Comparison of ENCODE assay signal across 8 mouse cellular contexts in the genomic region with DNA sequence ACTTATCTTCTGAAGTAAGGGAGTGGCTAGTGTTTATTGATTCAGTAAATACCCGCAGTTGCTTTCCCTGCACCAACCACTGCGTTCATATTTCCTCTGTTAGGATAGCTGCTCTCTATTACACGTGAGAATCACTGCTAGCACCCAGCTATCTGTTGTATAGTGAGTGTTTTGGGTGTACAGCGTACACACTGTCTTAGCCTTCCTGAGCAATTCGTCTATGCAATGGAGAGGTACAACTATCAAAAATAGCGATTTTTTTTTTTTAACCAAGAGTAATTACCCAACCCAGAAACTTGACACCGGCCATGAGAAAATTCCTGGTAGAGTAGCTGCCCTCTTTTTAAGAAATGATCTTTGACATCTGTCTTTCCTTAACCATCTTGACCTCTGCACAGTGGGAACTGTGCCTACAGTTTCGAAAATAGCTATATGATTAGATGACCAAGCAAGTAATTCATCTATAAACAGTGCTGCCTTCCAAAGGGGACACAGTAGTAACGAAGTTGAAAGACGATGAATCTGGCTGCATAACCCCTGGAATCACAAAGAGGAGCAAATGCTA. TPM values are rescaled to one million over a fixed set of nuclear protein-coding genes. Genes with fewer than 3 reads are reported as not detected.
DNase-seq lines count a peak whose midpoint lies in the region; ATAC-seq and TF ChIP-seq lines count a peak whose summit lies in the region.

No protein-coding gene starts in this region.

- no peak for TF ChIP-seq CTCF in liver, embryonic 14.5 days (IDR thresholded peaks at IDR 0.05; ENCODE audit: low read depth)

- peak overlapping the region; percentile 90 for H3K4me2 ChIP-seq in forebrain, embryonic 15.5 days (replicated peaks)
- peak overlapping the region; percentile 92 for H3K4me2 ChIP-seq in liver, embryonic 14.5 days (ENCODE audit: low read depth)

- peaks cover 20% of the 10 kb centered on the region for H3K4me1 ChIP-seq in forebrain, embryonic 15.5 days
- peaks cover 8 to 21% of the 10 kb centered on the region in 2 experiments for H3K4me1 ChIP-seq in liver, embryonic 14.5 days (replicated peaks; ENCODE audit: control insufficient read depth in 2 of 2, insufficient read depth in 2 of 2, low read length in 1 of 2)

- no peaks in the 10 kb centered on the region for H3K27me3 ChIP-seq in forebrain, embryonic 15.5 days
- H3K27me3 ChIP-seq in liver, embryonic 14.5 days (ENCODE audit: control insufficient read depth, insufficient read depth, low read length): no peaks in the 10 kb centered on the region

- H3K36me3 ChIP-seq in forebrain, embryonic 15.5 days: no peaks in the 10 kb centered on the region
- no peaks in the 10 kb centered on the region for H3K36me3 ChIP-seq in liver, embryonic 14.5 days (replicated peaks; ENCODE audit: control insufficient read depth, insufficient read depth, low read depth)

- TF ChIP-seq EP300 in liver, embryonic 14.5 days (IDR thresholded peaks at IDR 0.05; ENCODE audit: low read depth): no peak

- peak; percentile 20 for DNase-seq in cerebellum, adult 9-11 months
- no peak for DNase-seq in cerebellum, adult 8-10 months
- peak; percentile 38 for DNase-seq in 3T3-L1 (ENCODE audit: low read depth, low spot score)
- no peak for DNase-seq in liver, embryonic 14.5 days (ENCODE audit: low read depth in 3 of 3, low spot score in 3 of 3)
- no peak for DNase-seq in frontal cortex, postnatal 25 days (ENCODE audit: low spot score in 2 of 2)

- no peak overlapping the region for H3K27ac ChIP-seq in forebrain, embryonic 15.5 days (replicated peaks)
- H3K27ac ChIP-seq in liver, embryonic 14.5 days: no peak overlapping the region

- no peak for ATAC-seq in forebrain, embryonic 15.5 days (replicated peaks)
- ATAC-seq in liver, embryonic 14.5 days (ENCODE audit: insufficient read depth): no peak
- ATAC-seq in monocyte, adult 5-6 weeks (replicated peaks; ENCODE audit: insufficient number of reproducible peaks, low FRiP score, low TSS enrichment, poor library complexity, severe bottlenecking): no peak
- ATAC-seq in cerebellum, adult (ENCODE audit: insufficient number of reproducible peaks, low FRiP score, low TSS enrichment): no peak

- no peaks in the 10 kb centered on the region for H3K9me3 ChIP-seq in forebrain, embryonic 15.5 days
- H3K9me3 ChIP-seq in liver, embryonic 14.5 days (ENCODE audit: control insufficient read depth, low read length): no peaks in the 10 kb centered on the region

- H3K4me3 ChIP-seq in forebrain, embryonic 15.5 days: peak overlapping the region; percentile 55
- peak overlapping the region in 1 of 2 experiments; percentile 71; a peak in 2 of 4 replicates for H3K4me3 ChIP-seq in liver, embryonic 14.5 days (ENCODE audit: insufficient read depth in 1 of 2, low read depth in 2 of 2, low read length in 2 of 2)

- H3K9ac ChIP-seq in forebrain, embryonic 15.5 days (replicated peaks): no peak overlapping the region
- H3K9ac ChIP-seq in liver, embryonic 14.5 days (replicated peaks): peak overlapping the region; percentile 31; the same call in 1 of the 2 replicates

- 58% methylated on average over 10 of the region's 10 CpGs for WGBS in forebrain, embryonic 15.5 days
- 43% methylated on average over 10 of the region's 10 CpGs for WGBS in liver, embryonic 14.5 days (ENCODE audit: insufficient replicate concordance)

RNA-seq across cellular contexts. Expression of gene Cnksr3, which starts 1.1 kb away (rescaled TPM):
- polyA plus RNA-seq in forebrain, embryonic 15.5 days (2015; fragmentation: Nextera tagmentation; extraction: Ambion mirVana): 3.1 and 3.5 TPM in 2 replicates
- 2.2 and 2.8 TPM in 2 replicates for polyA plus RNA-seq in liver, embryonic 14.5 days (2012; rRNA removed)
- 2.3 and 2.8 TPM in 2 replicates for polyA plus RNA-seq in liver, embryonic 14.5 days (2014; fragmentation: Nextera tagmentation; extraction: Ambion mirVana)
- total RNA-seq in monocyte, adult 5-6 weeks (2017): 5.4 to 7.1 TPM (median 6.8 TPM) in 3 replicates

Comparison
In these comparisons a context has a peak if more than half of its experiments do, and no peak if none do; other contexts are left out.
1. DNase-seq: peak in cerebellum, adult 9-11 months (single experiment) and 3T3-L1 (single experiment); none in cerebellum, adult 8-10 months (single experiment), liver, embryonic 14.5 days (0 of 3) and frontal cortex, postnatal 25 days (0 of 2).